Mouse (Mus musculus) right cerebral cortex, postnatal 36 days (tissue): Measurements from ENCODE around the gene Hecw2.

Experiments used
- DNase-seq, 2 experiments: peaks; one replicate each; pipeline ENCODE4 v3.0.0; 2022; ENCODE audit warnings: low spot score in 2 of 2, mixed read lengths in 1 of 2

Hecw2 gene

GRCm38 (mm10) chr1:54118342-54118973, 76.5 kb downstream of the Hecw2 start:
- DNase-seq = peak; percentile 52 to 83

GRCm38 (mm10) chr1:54110920-54111605, 83.9 kb downstream of the Hecw2 start:
- no peak for DNase-seq

GRCm38 (mm10) chr1:54109255-54109654, 85.7 kb downstream of the Hecw2 start:
- DNase-seq = no peak

GRCm38 (mm10) chr1:54106756-54107155, 88.2 kb downstream of the Hecw2 start:
- DNase-seq = no peak

- DNase-seq = no peak
Observed at GRCm38 (mm10) chr1:54079708-54080107, 115.3 kb downstream of the Hecw2 start.

GRCm38 (mm10) chr1:54074456-54074855, 120.5 kb downstream of the Hecw2 start:
- DNase-seq = no peak

GRCm38 (mm10) chr1:54070121-54070520, 124.8 kb downstream of the Hecw2 start:
- no peak for DNase-seq

- DNase-seq = no peak
Observed at GRCm38 (mm10) chr1:54068248-54068647, 126.7 kb downstream of the Hecw2 start.

GRCm38 (mm10) chr1:54065434-54065833, 129.5 kb downstream of the Hecw2 start:
- no peak for DNase-seq

- no peak for DNase-seq
Observed at GRCm38 (mm10) chr1:54061078-54061477, 133.9 kb downstream of the Hecw2 start.

- no peak for DNase-seq
Observed at GRCm38 (mm10) chr1:54059731-54060130, 135.2 kb downstream of the Hecw2 start.

- DNase-seq = no peak
Observed at GRCm38 (mm10) chr1:54052771-54053170, 142.2 kb downstream of the Hecw2 start.

GRCm38 (mm10) chr1:54046923-54047322, 148.0 kb downstream of the Hecw2 start:
- DNase-seq = no peak

GRCm38 (mm10) chr1:54039062-54039461, 155.9 kb downstream of the Hecw2 start:
- no peak for DNase-seq

- no peak for DNase-seq
Observed at GRCm38 (mm10) chr1:54017686-54018085, 177.3 kb downstream of the Hecw2 start.

- no peak for DNase-seq
Observed at GRCm38 (mm10) chr1:54015739-54016138, 179.2 kb downstream of the Hecw2 start.

GRCm38 (mm10) chr1:54012414-54012813, 182.6 kb downstream of the Hecw2 start:
- DNase-seq = no peak

- no peak for DNase-seq
Observed at GRCm38 (mm10) chr1:54009418-54010064, 185.4 kb downstream of the Hecw2 start.

GRCm38 (mm10) chr1:54005860-54006386, 189.0 kb downstream of the Hecw2 start:
- no peak for DNase-seq

GRCm38 (mm10) chr1:54003288-54003687, 191.7 kb downstream of the Hecw2 start:
- no peak for DNase-seq

- no peak for DNase-seq
Observed at GRCm38 (mm10) chr1:54002077-54002476, 192.9 kb downstream of the Hecw2 start.

GRCm38 (mm10) chr1:53997239-53997638, 197.7 kb downstream of the Hecw2 start:
- DNase-seq = no peak
